Mouse (Mus musculus): ENCODE data around the gene Gpr153. TPM values are rescaled to one million over a fixed set of nuclear protein-coding genes. Genes with fewer than 3 reads are reported as not detected.

Gpr153 gene
- polyA plus RNA-seq, 1 experiment from 2014 or later: 6.7 TPM

- peaks cover 83% of the 10 kb centered on the region for H3K27me3 ChIP-seq (replicated peaks; ENCODE audit: control insufficient read depth, insufficient read depth, low read length)
- peak overlapping the region; percentile 27 for H3K4me3 ChIP-seq (ENCODE audit: low read depth, low read length)
- ATAC-seq (peak; percentile 57), DNase-seq (ENCODE audit: low spot score) (peak; percentile 64)
- under 1% methylated on average over 16 of the region's 39 CpGs for WGBS
- H3K4me2 ChIP-seq (ENCODE audit: low read length): peak overlapping the region; percentile 61
- H3K36me3 ChIP-seq (ENCODE audit: control insufficient read depth, insufficient read depth, low read length): no peaks in the 10 kb centered on the region
- H3K4me1 ChIP-seq (ENCODE audit: control insufficient read depth, insufficient read depth, low read length): peaks cover 23% of the 10 kb centered on the region
- H3K27ac ChIP-seq (ENCODE audit: low read depth, low read length): no peak overlapping the region
- no peaks in the 10 kb centered on the region for H3K9me3 ChIP-seq (replicated peaks; ENCODE audit: control insufficient read depth, low read length)
- H3K9ac ChIP-seq (ENCODE audit: low read length): peak overlapping the region; percentile 55
These were observed 16.4 kb downstream of the Gpr153 start for GRCm38 (mm10) chr4:152290385-152290784.

GRCm38 (mm10) chr4:152290991-152291390 is 17.0 kb downstream of the Gpr153 start:
- ATAC-seq (no peak), DNase-seq (ENCODE audit: low spot score) (no peak)
- H3K27ac ChIP-seq (ENCODE audit: low read depth, low read length): no peak overlapping the region
- peaks cover 23% of the 10 kb centered on the region for H3K4me1 ChIP-seq (ENCODE audit: control insufficient read depth, insufficient read depth, low read length)
- 5% methylated on average over 11 of the region's 11 CpGs for WGBS
- H3K9ac ChIP-seq (ENCODE audit: low read length): no peak overlapping the region
- H3K4me3 ChIP-seq (ENCODE audit: low read depth, low read length): peak overlapping the region; percentile 27; the same call in 1 of the 2 replicates
- peak overlapping the region; percentile 61; the same call in 1 of the 2 replicates for H3K4me2 ChIP-seq (ENCODE audit: low read length)
- H3K9me3 ChIP-seq (replicated peaks; ENCODE audit: control insufficient read depth, low read length): no peaks in the 10 kb centered on the region
- no peaks in the 10 kb centered on the region for H3K36me3 ChIP-seq (ENCODE audit: control insufficient read depth, insufficient read depth, low read length)
- H3K27me3 ChIP-seq (replicated peaks; ENCODE audit: control insufficient read depth, insufficient read depth, low read length): peaks cover 80% of the 10 kb centered on the region

- no peak for DNase-seq (ENCODE audit: low spot score)
- Histone ChIP-seq H3K4me3 (ENCODE audit: low read depth, low read length) (peak within 1 kb of the TSS; percentile 27), H3K27ac (ENCODE audit: low read depth, low read length) (no peak within 1 kb of the TSS), H3K9me3 (replicated peaks; ENCODE audit: control insufficient read depth, low read length) (no peaks in the 10 kb centered on the region), H3K27me3 (replicated peaks; ENCODE audit: control insufficient read depth, insufficient read depth, low read length) (peaks cover 74% of the 10 kb centered on the region), H3K36me3 (ENCODE audit: control insufficient read depth, insufficient read depth, low read length) (no peaks in the 10 kb centered on the region), H3K4me1 (ENCODE audit: control insufficient read depth, insufficient read depth, low read length) (peaks cover 23% of the 10 kb centered on the region), H3K9ac (ENCODE audit: low read length) (peak within 1 kb of the TSS; percentile 55), H3K4me2 (ENCODE audit: low read length) (peak within 1 kb of the TSS; percentile 61)
- no peak for ATAC-seq
- 16% methylated on average over 6 of the region's 6 CpGs for whole genome bisulfite sequencing
These were observed 17.5 kb downstream of the Gpr153 start, which contains the start of gene Hes3 for GRCm38 (mm10) chr4:152291562-152291961. TSS of gene Hes3 (minus strand) at chr4:152291662.

DNA sequence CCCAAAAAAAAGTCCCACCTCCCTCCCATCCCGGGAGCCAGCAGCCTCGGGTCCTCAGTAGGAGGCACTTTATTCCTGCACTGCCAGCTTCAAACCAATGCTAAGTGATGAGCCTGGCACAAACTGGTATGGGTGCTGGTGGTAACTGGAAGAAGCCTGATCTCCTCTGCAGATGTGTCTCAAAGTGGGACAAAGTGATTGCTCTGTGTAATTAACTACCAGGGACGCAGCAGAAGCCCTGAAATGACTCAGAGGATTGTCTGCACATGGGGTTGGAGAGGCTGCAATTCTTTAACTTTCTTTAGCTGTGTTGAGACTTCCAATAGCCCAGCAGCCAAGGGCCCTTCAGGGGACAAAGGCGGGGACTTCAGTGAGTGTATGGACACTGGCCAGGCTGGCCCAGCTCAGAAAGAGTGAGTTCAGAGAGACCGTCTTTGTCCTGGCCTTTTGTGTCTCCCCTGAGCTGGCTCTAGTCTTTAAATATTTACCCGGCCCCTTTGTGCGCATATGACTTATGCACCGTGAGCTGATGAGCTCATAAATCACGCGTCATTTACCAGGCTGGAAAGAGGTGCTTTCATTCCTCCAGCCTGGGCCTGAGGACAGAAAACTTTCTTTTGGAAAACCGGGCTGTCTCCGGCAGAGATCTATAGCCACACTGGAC is 18.2 kb downstream of the Gpr153 start:
- H3K4me1 ChIP-seq (ENCODE audit: control insufficient read depth, insufficient read depth, low read length): peaks cover 20% of the 10 kb centered on the region
- ATAC-seq: no peak
- H3K9me3 ChIP-seq (replicated peaks; ENCODE audit: control insufficient read depth, low read length): no peaks in the 10 kb centered on the region
- H3K4me2 ChIP-seq (ENCODE audit: low read length): no peak overlapping the region
- no peak for DNase-seq (ENCODE audit: low spot score)
- WGBS: 2% methylated on average over 12 of the region's 12 CpGs
- no peaks in the 10 kb centered on the region for H3K36me3 ChIP-seq (ENCODE audit: control insufficient read depth, insufficient read depth, low read length)
- H3K9ac ChIP-seq (ENCODE audit: low read length): 0 out of 2 replicates have a peak overlapping the region, but pooled peaks have one; percentile 26
- peaks cover 68% of the 10 kb centered on the region for H3K27me3 ChIP-seq (replicated peaks; ENCODE audit: control insufficient read depth, insufficient read depth, low read length)
- H3K4me3 ChIP-seq (ENCODE audit: low read depth, low read length): no peak overlapping the region
- no peak overlapping the region for H3K27ac ChIP-seq (ENCODE audit: low read depth, low read length)

DNA sequence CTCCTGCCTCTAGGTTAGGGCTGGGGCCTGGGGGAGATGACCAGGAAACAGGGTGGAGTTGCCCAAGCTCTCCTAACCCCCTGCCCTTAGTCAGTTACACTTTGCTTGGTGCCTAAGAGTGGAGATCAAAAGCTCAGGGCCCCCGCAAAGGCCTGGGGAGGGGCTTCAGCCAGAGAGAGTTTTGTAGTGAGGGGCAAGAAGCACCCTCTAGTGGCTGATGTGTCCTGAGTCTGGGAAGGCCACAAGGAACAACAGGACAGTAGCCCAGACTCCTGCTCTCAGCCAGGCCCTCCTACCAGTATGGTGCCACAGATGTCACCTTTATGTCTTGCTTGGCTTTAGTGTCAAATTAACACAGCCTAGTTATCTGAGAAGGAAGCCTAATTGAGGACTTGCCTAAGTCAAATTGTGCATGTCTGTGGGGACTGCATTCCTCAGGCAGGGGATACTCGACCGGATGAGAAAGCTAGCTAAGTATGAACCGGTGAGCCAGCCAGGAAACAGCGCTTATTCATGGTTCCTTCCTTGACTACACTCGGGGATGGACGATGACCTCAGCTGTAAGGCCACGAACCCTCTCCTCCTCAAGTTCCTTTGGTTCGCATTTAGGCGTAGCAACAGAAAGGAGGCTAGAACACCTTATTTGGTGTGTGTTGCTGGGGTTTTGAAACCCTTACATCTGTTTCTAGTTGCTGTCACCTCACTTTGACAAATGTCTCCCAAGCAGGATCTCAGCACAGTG is 20.3 kb downstream of the Gpr153 start:
- peaks cover 23% of the 10 kb centered on the region for H3K4me1 ChIP-seq (ENCODE audit: control insufficient read depth, insufficient read depth, low read length)
- no peaks in the 10 kb centered on the region for H3K36me3 ChIP-seq (ENCODE audit: control insufficient read depth, insufficient read depth, low read length)
- H3K4me3 ChIP-seq (ENCODE audit: low read depth, low read length): no peak overlapping the region
- H3K9ac ChIP-seq (ENCODE audit: low read length): no peak overlapping the region
- no peaks in the 10 kb centered on the region for H3K9me3 ChIP-seq (replicated peaks; ENCODE audit: control insufficient read depth, low read length)
- ATAC-seq (no peak), DNase-seq (ENCODE audit: low spot score) (no peak)
- no peak overlapping the region for H3K4me2 ChIP-seq (ENCODE audit: low read length)
- H3K27me3 ChIP-seq (replicated peaks; ENCODE audit: control insufficient read depth, insufficient read depth, low read length): peaks cover 52% of the 10 kb centered on the region
- H3K27ac ChIP-seq (ENCODE audit: low read depth, low read length): no peak overlapping the region
- WGBS: 61% methylated on average over 10 of the region's 10 CpGs

DNA sequence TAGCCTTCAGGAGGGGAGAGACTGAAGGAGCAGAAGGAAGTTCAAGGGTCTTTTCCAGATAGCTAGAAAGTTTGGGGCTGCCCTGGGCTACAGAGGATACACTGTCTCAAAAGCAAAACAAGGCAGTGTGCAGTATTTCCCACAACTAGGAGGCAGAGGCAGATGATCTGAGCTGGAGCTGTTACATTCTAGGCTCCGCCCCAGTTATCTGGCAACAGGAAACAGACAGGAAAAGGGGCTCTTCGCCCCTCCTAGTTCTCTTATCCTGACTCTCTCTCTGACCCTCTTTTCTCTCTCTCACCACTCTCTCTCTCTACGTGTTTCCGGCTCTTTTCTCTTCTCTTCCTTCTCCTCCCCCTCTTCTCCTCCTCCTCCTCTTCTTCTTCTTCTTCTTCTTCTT is 21.9 kb downstream of the Gpr153 start:
- Histone ChIP-seq H3K27ac (ENCODE audit: low read depth, low read length) (no peak overlapping the region), H3K27me3 (replicated peaks; ENCODE audit: control insufficient read depth, insufficient read depth, low read length) (peaks cover 38% of the 10 kb centered on the region), H3K9ac (ENCODE audit: low read length) (no peak overlapping the region), H3K9me3 (replicated peaks; ENCODE audit: control insufficient read depth, low read length) (no peaks in the 10 kb centered on the region), H3K4me2 (ENCODE audit: low read length) (no peak overlapping the region), H3K4me3 (ENCODE audit: low read depth, low read length) (no peak overlapping the region), H3K36me3 (ENCODE audit: control insufficient read depth, insufficient read depth, low read length) (peaks cover 9% of the 10 kb centered on the region), H3K4me1 (ENCODE audit: control insufficient read depth, insufficient read depth, low read length) (peaks cover 12% of the 10 kb centered on the region)
- WGBS: 68% methylated on average over 4 of the region's 4 CpGs
- DNase-seq (ENCODE audit: low spot score) (no peak), ATAC-seq (no peak)

DNA sequence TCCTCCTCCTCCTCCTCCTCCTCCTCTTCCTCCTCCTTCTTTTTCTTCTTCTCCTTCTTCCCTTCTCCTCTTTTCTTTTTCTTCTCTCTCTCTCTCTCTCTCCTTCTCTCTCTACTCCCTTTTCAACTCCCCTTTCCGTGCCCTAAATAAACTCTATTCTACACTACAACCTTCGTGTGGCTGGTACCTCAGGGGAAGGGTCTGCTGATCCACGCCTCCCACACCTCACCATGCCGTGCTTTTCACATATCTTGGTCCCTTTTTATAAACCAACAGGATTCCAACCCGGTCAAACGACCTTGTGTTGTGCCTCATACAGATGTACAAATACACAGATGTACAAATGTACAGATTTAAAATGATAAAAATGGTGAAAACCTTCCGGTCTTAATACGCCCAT is 22.3 kb downstream of the Gpr153 start:
- H3K27me3 ChIP-seq (replicated peaks; ENCODE audit: control insufficient read depth, insufficient read depth, low read length): peaks cover 34% of the 10 kb centered on the region
- no peak overlapping the region for H3K27ac ChIP-seq (ENCODE audit: low read depth, low read length)
- no peak for ATAC-seq
- no peaks in the 10 kb centered on the region for H3K9me3 ChIP-seq (replicated peaks; ENCODE audit: control insufficient read depth, low read length)
- H3K9ac ChIP-seq (ENCODE audit: low read length): peak overlapping the region; percentile 46; the same call in 1 of the 2 replicates
- peak overlapping the region; percentile 95 for H3K4me3 ChIP-seq (ENCODE audit: low read depth, low read length)
- WGBS: 21% methylated on average over 8 of the region's 8 CpGs
- H3K4me2 ChIP-seq (ENCODE audit: low read length): peak overlapping the region; percentile 66
- DNase-seq (ENCODE audit: low spot score): no peak
- peaks cover 11% of the 10 kb centered on the region for H3K4me1 ChIP-seq (ENCODE audit: control insufficient read depth, insufficient read depth, low read length)
- H3K36me3 ChIP-seq (ENCODE audit: control insufficient read depth, insufficient read depth, low read length): peaks cover 13% of the 10 kb centered on the region

DNA sequence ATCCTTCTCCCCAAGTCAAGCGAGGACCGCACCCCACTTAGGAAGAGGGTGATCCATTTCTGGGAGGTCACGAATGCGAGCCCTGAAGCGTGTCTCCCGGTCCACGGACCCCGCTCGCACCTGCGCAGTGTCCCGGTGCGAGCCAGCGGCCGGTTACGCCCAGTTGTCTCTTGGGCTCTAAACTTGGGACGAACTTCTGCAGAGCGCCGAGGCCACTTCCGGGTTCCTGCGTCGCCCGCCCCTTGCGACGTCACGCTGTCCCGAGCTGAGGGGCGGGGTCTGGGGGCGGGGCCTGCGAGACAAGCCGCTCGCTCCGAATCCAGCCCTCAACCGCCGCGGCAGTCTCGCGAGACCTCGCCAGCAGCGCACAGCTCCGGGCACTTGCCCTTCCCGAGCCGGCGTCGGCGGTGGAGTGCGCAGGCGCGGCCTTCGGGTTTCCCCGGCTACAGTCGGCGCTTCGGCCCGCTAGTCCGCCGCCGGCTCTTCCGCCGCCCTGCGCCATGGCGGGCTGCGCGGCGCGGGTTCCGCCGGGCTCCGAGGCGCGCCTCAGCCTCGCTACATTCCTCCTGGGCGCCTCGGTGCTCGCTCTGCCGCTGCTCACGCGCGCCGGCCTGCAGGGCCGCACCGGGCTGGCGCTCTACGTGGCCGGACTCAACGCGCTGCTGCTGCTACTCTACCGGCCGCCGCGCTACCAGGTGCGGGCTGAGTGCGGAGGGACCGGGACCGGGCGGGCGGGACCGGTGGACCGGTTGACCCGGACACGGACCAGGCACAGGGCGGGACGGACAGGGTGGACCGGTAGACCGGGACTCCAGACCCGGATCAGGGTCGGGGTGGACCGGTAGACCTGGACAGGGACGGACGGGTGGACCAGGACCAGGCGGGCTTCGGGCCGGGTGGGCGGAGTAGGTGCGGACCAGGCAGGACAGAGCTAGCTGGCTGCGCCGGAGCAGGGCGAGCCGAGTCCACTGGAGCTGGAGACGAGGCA is 23.1 kb downstream of the Gpr153 start, which contains the start of gene Icmt:
Gene Icmt (plus strand): TSS at position 354 of the 988 bp plus-strand sequence.
- Histone ChIP-seq H3K9me3 (replicated peaks; ENCODE audit: control insufficient read depth, low read length) (no peaks in the 10 kb centered on the region), H3K4me3 (ENCODE audit: low read depth, low read length) (peak within 1 kb of the TSS; percentile 95), H3K36me3 (ENCODE audit: control insufficient read depth, insufficient read depth, low read length) (peaks cover 21% of the 10 kb centered on the region), H3K27ac (ENCODE audit: low read depth, low read length) (peak within 1 kb of the TSS; percentile 39; the same call in 1 of the 2 replicates), H3K4me2 (ENCODE audit: low read length) (peak within 1 kb of the TSS; percentile 95), H3K9ac (ENCODE audit: low read length) (peak within 1 kb of the TSS; percentile 98), H3K4me1 (ENCODE audit: control insufficient read depth, insufficient read depth, low read length) (peaks cover 11% of the 10 kb centered on the region), H3K27me3 (replicated peaks; ENCODE audit: control insufficient read depth, insufficient read depth, low read length) (peaks cover 26% of the 10 kb centered on the region)
- DNase-seq (ENCODE audit: low spot score) (peak; percentile 99), ATAC-seq (peak; percentile 96)
- WGBS: under 1% methylated on average over 119 of the region's 119 CpGs
